Mouse (Mus musculus) adrenal gland (tissue): ENCODE measurements around the gene Pgls.

Experiments used
- intact Hi-C: fragments of 180-260 bp; cut with DNase I; formaldehyde crosslinking; loops from one replicate; pipeline ENCODE4 v1.15.1; 2025

Pgls gene

GRCm38 (mm10) chr8:71569366-71570290 is 22.3 kb upstream of the Pgls start:
- intact Hi-C loops: no loop called here

- intact Hi-C loops: no loop called here
Observed at GRCm38 (mm10) chr8:71570291-71570954, 21.6 kb upstream of the Pgls start.

GRCm38 (mm10) chr8:71572077-71572476 is 19.9 kb upstream of the Pgls start:
- intact Hi-C loops: no loop called here

GRCm38 (mm10) chr8:71572847-71573633 is 18.9 kb upstream of the Pgls start:
- intact Hi-C loops: no loop called here

GRCm38 (mm10) chr8:71574426-71574825 is 17.6 kb upstream of the Pgls start:
- intact Hi-C loops: no loop called here

GRCm38 (mm10) chr8:71575020-71575419 is 17.0 kb upstream of the Pgls start:
- intact Hi-C loops: no loop called here

GRCm38 (mm10) chr8:71577856-71578387 is 14.1 kb upstream of the Pgls start:
- intact Hi-C loops: no loop called here

- intact Hi-C loops: no loop called here
Observed at GRCm38 (mm10) chr8:71579009-71579408, 13.0 kb upstream of the Pgls start.

GRCm38 (mm10) chr8:71579476-71579875 is 12.5 kb upstream of the Pgls start:
- intact Hi-C loops: no loop called here

- intact Hi-C loops: no loop called here
Observed at GRCm38 (mm10) chr8:71580201-71580600, 11.8 kb upstream of the Pgls start.

GRCm38 (mm10) chr8:71586891-71587290 is 5.1 kb upstream of the Pgls start:
- intact Hi-C loops: no loop called here

GRCm38 (mm10) chr8:71588762-71589161 is 3.2 kb upstream of the Pgls start:
- intact Hi-C loops: no loop called here

GRCm38 (mm10) chr8:71591017-71591416 is 959 bp upstream of the Pgls start:
- intact Hi-C loops: no loop called here

- intact Hi-C loops: no loop called here
Observed at GRCm38 (mm10) chr8:71592374-71593170, 596 bp downstream of the Pgls start.

- intact Hi-C loops: no loop called here
Observed at GRCm38 (mm10) chr8:71593556-71594323, 1.8 kb downstream of the Pgls start.

- intact Hi-C loops: no loop called here
Observed at GRCm38 (mm10) chr8:71594324-71594722, 2.3 kb downstream of the Pgls start.

- intact Hi-C loops: loop anchor here (1.0 to 2.0 kb wide), 2 partner anchors 35 to 65 kb away; no protein-coding TSS in a partner anchor
Observed at GRCm38 (mm10) chr8:71595862-71596261, 3.9 kb downstream of the Pgls start.

GRCm38 (mm10) chr8:71596384-71596783 is 4.4 kb downstream of the Pgls start:
- intact Hi-C loops: loop anchor here (1.0 to 2.0 kb wide), 2 partner anchors 35 to 64 kb away; no protein-coding TSS in a partner anchor

- intact Hi-C loops: loop anchor here (1.0 to 2.0 kb wide), 2 partner anchors 35 to 64 kb away; no protein-coding TSS in a partner anchor
Observed at GRCm38 (mm10) chr8:71596798-71597197, 4.8 kb downstream of the Pgls start.
